Mouse (Mus musculus): Measurements from ENCODE around the gene Pam. TPM values are rescaled to one million over a fixed set of nuclear protein-coding genes. Genes with fewer than 3 reads are reported as not detected.

Gene Pam
- polyA plus RNA-seq (2017; shearing (Covaris generic)) = 1.2 TPM

GRCm38 (mm10) chr1:98095246-98095990 lies at the start of gene Pam:
Gene Pam, minus strand, starts transcription at chr1:98095646.

GRCm38 (mm10) chr1:97769904-97770753 lies 325.3 kb downstream of the Pam start, which contains the start of the genes Gin1 and Ppip5k2:
Gene Gin1, plus strand, starts transcription at chr1:97770172.
Gene Ppip5k2, minus strand, starts transcription at chr1:97770411.

